Mouse (Mus musculus) thymus, postnatal 4 days (tissue): ENCODE measurements around the gene Igf2bp2.

ENCODE experiments used
- DNase-seq: peaks from one replicate; pipeline ENCODE4 v3.0.0; 2021

Igf2bp2 gene

GRCm38 (mm10) chr16:22147131-22147530 is 16.0 kb downstream of the Igf2bp2 start:
- no peak for DNase-seq

GRCm38 (mm10) chr16:22146071-22146470 is 17.0 kb downstream of the Igf2bp2 start:
- no peak for DNase-seq

- DNase-seq: no peak
These were observed 18.6 kb downstream of the Igf2bp2 start for GRCm38 (mm10) chr16:22144490-22144889.

DNA sequence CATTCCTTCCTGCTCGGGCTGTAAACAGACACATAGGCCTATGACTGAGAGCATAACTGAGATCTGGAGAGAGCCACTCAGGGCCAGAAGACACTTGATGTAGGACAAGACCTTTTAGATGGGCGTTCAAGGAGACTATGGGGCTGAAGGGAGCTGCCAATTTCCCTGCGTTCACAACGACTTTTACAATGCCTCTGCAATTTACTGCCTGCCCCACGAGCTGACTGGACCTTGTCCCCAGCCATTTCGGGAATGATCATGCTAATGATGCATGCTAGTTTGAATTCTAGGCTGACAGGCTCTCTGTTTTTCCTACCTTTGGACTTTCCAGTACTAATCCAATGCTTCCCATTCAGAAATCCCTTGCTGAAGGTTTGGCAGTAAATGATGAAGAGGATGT is 22.2 kb downstream of the Igf2bp2 start:
- DNase-seq: no peak

- no peak for DNase-seq
These were observed 23.3 kb downstream of the Igf2bp2 start for GRCm38 (mm10) chr16:22139821-22140220.

GRCm38 (mm10) chr16:22136198-22136597 is 26.9 kb downstream of the Igf2bp2 start:
- no peak for DNase-seq

- DNase-seq: peak; percentile 63
These were observed 31.8 kb downstream of the Igf2bp2 start for GRCm38 (mm10) chr16:22131321-22131720.

GRCm38 (mm10) chr16:22129511-22129910 is 33.6 kb downstream of the Igf2bp2 start:
- DNase-seq: no peak

- no peak for DNase-seq
These were observed 34.5 kb downstream of the Igf2bp2 start for GRCm38 (mm10) chr16:22128595-22128994.

DNA sequence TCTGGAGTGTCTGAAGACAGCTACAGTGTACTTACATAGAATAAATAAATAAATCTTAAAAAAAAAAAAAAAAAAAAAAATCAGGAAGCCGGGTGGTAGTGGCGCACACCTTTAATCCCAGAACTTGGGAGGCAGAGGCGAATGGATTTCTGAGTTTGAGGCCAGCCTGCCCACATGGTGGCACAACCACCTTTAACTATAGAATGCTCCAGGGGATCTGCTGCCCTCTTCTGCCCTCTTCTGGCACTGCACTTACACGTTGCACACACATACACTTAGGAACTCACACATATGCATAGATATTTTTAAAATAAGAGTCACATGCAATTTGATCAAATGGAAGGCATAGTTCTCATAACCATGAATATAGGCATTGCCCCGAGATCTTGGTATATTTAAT is 35.3 kb downstream of the Igf2bp2 start:
- DNase-seq: peak; percentile 49

GRCm38 (mm10) chr16:22126936-22127335 is 36.2 kb downstream of the Igf2bp2 start:
- DNase-seq: no peak

- no peak for DNase-seq
These were observed 38.7 kb downstream of the Igf2bp2 start for GRCm38 (mm10) chr16:22124325-22124918.

DNA sequence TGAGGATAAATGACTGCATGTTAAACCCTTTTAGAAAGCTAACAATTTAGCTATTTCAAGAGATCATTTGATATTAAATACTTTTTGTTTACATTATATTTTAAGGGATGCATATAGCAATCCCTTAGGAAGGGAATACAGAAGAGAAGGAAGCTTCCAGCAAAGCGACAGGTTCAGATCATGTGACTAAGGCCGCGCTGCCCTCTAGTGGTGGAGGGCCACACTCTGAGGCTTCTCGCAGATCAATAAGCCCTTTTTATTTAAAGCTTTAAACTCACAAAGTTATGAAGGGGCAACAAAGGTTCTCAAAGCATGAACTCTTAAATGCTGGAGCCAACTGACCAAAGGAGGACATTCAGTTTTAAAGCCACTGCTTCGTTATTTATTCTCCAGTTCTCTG is 39.4 kb downstream of the Igf2bp2 start:
- peak; percentile 89 for DNase-seq

DNA sequence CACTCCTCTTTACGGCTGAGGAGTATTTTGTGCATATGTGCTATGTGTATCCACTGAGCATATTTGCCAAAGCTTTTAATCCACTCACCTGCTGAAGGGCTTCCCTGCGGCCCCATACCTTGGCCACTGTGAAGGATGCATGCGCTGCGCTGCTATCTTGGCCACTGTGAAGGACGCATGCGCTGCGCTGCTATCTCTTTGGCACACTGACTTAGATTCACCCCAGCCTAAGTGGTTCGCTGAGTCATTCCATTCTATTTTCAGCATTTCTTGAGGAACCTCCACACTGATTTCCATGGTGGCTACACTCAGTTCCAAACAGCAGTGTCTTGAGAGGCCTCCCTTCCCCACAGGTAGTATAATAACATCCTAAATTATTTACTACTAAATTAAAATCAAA is 42.0 kb downstream of the Igf2bp2 start:
- DNase-seq: no peak

- DNase-seq: no peak
These were observed 43.6 kb downstream of the Igf2bp2 start for GRCm38 (mm10) chr16:22119524-22119923.

GRCm38 (mm10) chr16:22118716-22119501 is 44.2 kb downstream of the Igf2bp2 start:
- peak; percentile 66 for DNase-seq

GRCm38 (mm10) chr16:22118151-22118550 is 44.9 kb downstream of the Igf2bp2 start:
- no peak for DNase-seq

DNA sequence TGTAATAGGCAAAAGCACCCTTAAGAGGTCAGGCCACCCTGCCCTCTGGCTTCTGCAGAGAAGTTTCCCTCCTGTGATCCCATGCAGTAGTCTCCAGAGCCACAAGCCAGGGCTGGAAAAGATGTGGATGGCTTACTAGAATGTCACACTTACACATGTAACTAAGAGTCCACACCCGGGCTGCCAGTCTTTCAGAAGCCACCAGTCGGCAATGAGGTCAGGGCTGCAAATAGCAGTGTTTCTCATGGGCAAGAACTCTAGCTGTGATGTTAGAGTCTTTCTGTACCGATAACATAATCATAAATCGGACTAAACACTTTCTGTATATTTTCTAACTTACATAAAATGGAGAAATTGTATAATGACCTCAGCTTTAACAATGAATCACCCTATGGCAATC is 46.4 kb downstream of the Igf2bp2 start:
- DNase-seq: no peak

DNA sequence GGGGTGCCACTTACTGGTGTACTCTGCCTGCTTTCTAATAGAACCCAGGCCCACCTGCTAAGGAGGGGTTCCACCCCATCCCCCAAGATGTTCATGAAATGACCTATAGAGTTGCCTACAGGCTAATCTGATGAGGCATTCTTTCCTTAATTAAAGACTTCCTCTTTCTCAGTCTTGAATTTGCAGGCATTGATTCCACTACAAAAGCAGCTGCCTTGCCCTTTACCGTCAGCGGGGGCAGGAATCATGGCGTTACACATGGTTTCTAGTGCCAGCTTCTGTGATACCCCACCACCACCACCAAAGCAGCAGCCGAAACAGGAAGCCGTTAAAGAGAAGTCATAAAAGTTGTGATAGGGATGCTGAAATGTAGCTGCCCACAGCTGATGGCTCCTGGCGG is 47.0 kb downstream of the Igf2bp2 start:
- DNase-seq: no peak

DNA sequence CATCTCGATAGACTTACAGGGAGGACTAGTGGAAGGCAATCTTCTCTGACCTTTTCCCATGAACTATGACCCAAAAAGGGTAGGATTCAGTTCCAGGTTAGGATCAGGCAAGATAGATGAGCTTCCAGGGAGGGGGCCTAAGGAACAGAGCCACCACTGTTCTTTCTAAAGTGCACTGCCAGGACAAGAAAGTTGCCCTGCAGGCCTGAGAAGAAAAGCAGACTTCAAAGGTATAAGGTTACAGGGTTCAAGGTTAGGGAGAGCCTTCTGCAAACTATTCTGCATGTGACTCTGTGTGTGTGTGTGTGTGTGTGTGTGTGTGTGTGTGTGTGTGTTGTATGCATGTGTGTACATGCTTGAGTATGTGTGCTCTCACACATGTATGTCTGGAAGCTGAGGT is 53.1 kb downstream of the Igf2bp2 start:
- DNase-seq: no peak

- no peak for DNase-seq
These were observed 53.9 kb downstream of the Igf2bp2 start for GRCm38 (mm10) chr16:22109159-22109558.

GRCm38 (mm10) chr16:22107897-22108516 is 55.1 kb downstream of the Igf2bp2 start:
- peak; percentile 74 for DNase-seq

DNA sequence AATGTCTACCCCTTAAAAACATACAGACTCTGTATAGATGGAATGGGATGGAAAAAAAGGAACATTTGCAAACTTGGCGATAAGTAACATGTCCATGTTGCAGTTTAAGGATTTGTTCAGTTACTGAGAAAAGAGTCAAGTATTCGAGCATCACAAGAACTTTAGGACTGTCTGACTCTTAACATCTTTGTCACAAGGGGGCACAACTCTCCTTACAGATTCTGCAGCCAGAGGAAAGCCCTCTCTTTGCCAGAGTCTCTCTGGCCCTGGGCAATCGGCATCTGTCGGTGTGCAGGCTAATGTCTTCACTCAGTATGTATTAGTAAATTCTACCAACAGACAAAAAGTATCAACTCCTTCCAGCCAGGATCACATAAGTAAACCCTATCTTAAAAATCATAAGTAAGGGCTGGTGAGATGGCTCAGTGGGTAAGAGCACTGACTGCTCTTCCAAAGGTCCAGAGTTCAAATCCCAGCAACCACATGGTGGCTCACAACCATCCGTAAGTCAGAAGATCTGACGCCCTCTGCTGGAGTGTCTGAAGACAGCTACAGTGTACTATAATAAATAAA is 57.0 kb downstream of the Igf2bp2 start:
- no peak for DNase-seq

DNA sequence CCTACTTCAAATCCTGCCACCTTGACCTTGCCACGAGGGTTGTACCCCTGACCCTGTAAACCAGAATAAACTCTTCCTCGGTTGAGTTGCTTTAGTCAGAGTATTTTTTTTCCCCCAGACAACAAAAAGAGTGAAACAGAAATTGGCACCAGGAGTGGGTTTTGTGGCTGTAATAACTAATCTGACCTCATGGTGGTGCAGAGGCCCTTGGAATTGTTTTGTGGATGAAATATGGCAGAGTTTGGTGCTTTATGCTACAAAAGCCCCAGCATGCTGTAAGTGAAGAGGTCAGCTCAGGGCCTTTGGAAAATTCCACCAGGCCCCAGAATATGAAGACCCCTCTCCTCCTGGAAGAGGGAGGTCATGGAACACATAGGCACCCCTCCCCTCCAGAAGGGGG is 63.0 kb downstream of the Igf2bp2 start:
- DNase-seq: no peak
